Mouse (Mus musculus) cerebellum, postnatal 25 days (tissue): ENCODE data around the gene Gm6367.
"Not testable (repeated sequence)": the region's sequence is repeated elsewhere in the genome, so short reads cannot be mapped to it uniquely, and the experiment has no call there.

Experiments
- DNase-seq, 2 experiments: peaks; one replicate each; pipeline ENCODE4 v3.0.0; 2021; ENCODE audit warnings: mixed read lengths in 2 of 2

The Gm6367 gene

GRCm38 (mm10) chr5:94988326-94988725 is at the start of gene Gm6367:
TSS of gene Gm6367 (plus strand) at chr5:94988626.
- DNase-seq, result not testable (repeated sequence)
